Mouse (Mus musculus) heart, embryonic 10.5 days (tissue): ENCODE results near the gene Eif4e. TPM values are rescaled to one million over a fixed set of nuclear protein-coding genes. Genes with fewer than 3 reads are reported as not detected.
A peak's percentile ranks its signal among the peaks of the same experiment; 100 is the strongest.

Experiments used
- DNase-seq: peaks from one replicate; pipeline ENCODE4 v3.0.0-alpha.2; 2017; ENCODE audit warnings: low spot score
- H3K27ac ChIP-seq: fragments of 300-500 bp; sonication (generic); 2 replicates; pipeline ENCODE4 v1.5.1; 2016; ENCODE audit warnings: mild to moderate bottlenecking
- H3K27me3 ChIP-seq: fragments of 300-500 bp; sonication (generic); 2 replicates; pipeline ENCODE4 v1.6.1; 2016; ENCODE audit warnings: mild to moderate bottlenecking; ENCODE audit not compliant: poor library complexity, insufficient read depth, severe bottlenecking
- H3K36me3 ChIP-seq: fragments of 300-500 bp; sonication (generic); 2 replicates; pipeline ENCODE4 v1.6.1; 2016; ENCODE audit warnings: mild to moderate bottlenecking, moderate library complexity
- H3K4me1 ChIP-seq: fragments of 300-500 bp; sonication (generic); 2 replicates; pipeline ENCODE4 v1.6.1; 2016; ENCODE audit warnings: mild to moderate bottlenecking
- H3K4me3 ChIP-seq: fragments of 300-500 bp; sonication (generic); 2 replicates; pipeline ENCODE4 v1.5.1; 2016; ENCODE audit warnings: mild to moderate bottlenecking, moderate library complexity
- H3K9me3 ChIP-seq: fragments of 300-500 bp; sonication (generic); 2 replicates; pipeline ENCODE4 v1.6.1; 2016; ENCODE audit warnings: mild to moderate bottlenecking, moderate library complexity
- WGBS: fragments of 180-500 bp; shearing (Covaris S2); methylation state at CpG from one replicate; pipeline ENCODE4 v1.1.7; 2016; 5-methylcytosine and 5-hydroxymethylcytosine counted together
- polyA plus RNA-seq: library from polyadenylated mRNA; unstranded; fragments of >200 nt; fragmentation: Nextera tagmentation; extraction: Ambion mirVana; gene quantifications from 2 replicates; pipeline ENCODE4 v1.2.1, GENCODE M21; 2016

Gene Eif4e
- polyA plus RNA-seq, 1 experiment from 2014 or later: 419 TPM

DNA sequence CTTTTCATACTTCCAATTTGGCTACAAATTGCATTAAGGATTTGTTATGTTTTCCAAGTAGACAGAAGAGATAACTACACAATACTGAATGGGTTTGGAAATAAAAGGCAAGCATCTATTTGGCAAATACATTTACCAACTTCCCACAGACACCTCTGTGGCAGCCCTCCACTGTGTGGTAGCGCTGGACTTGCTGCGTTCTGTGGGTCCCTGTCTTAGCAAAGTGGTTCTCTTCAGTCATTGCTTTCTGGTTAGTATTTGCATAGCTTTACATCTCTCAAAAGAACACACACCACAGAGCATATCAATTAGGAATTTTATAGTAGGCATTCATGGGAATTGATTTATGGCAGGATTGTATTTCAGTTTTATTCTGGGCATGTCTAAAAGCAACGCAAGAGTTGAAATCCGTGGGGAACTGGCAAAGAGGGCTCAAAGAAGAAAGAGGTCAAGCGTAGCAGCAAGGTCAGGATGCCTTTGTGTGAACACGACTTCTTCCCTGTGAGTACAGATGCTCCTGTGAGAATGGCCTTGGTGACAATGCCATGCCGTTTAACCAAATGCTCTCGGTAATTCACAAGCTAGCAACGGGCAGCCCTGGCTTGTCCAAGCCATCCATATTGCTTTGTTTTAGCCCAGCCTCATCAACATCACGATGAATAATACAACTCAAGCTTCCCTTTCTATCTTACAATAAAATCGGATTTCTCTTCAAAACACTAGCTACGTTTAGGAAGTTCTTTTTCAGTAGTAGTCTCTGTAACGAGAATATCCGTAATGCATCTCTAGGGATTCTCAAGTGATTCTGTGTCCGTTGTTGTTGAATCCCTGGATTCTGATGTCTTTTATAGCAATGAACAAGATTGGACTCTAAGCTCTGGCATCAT, 25.9 kb upstream of the Eif4e start:
- peaks cover 5% of the 10 kb centered on the region; the same call in 1 of the 2 replicates for H3K4me1 ChIP-seq
- WGBS: 75% methylated on average over 15 of the region's 15 CpGs

DNA sequence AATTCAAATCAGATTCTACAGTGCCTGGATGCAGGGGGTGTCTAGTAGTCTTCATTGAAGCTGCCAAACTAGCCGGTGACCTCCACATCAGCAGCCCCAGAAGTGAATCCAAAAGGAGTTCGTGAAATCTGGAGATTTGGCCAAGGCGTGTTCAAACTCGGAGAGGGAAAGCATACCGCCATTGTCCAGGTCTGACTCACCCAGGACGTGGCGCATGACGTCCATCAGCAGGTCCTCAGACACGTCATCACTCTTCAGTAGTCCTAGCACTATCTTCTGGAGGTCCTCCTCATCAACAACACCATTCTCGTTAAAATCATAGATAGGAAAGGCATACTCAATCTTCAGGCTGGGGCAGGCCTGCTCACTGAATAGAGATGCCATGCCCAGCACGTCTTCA, 22.2 kb upstream of the Eif4e start:
- DNase-seq: peak; percentile 89
- Histone ChIP-seq H3K27ac (no peak overlapping the region), H3K36me3 (no peaks in the 10 kb centered on the region), H3K4me3 (no peak overlapping the region), H3K27me3 (peaks cover 15% of the 10 kb centered on the region), H3K9me3 (no peaks in the 10 kb centered on the region), H3K4me1 (peaks cover 5% of the 10 kb centered on the region; the same call in 1 of the 2 replicates)
- WGBS: 30% methylated on average over 11 of the region's 11 CpGs

More for the DNA sequence above, 25.9 kb upstream of the Eif4e start:
- no peaks in the 10 kb centered on the region for H3K36me3 ChIP-seq
- no peak overlapping the region for H3K27ac ChIP-seq
- H3K27me3 ChIP-seq: peaks cover 7% of the 10 kb centered on the region; the same call in 1 of the 2 replicates
- DNase-seq: no peak
- H3K9me3 ChIP-seq: no peaks in the 10 kb centered on the region
- H3K4me3 ChIP-seq: no peak overlapping the region

DNA sequence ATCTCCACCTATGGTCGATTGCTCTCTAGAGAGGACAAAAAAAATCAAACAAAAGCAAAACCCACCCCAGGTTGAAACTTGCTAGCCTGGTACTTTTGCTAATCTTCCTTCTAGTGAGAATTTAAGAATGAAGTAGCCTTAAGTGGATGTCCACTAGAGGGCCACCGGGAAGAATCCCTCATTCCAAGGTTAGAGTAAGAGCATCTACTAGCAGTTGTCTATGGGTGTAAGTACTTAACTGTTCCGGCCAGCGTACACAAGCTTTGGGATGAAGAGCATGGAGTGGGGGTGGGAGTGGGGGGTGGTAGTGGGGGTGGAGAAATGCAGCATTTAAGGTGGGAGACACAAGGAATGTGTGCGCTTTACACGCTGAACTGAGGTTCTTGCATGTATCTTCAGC, 19.2 kb upstream of the Eif4e start:
- H3K27me3 ChIP-seq: peaks cover 12% of the 10 kb centered on the region
- H3K4me1 ChIP-seq: peaks cover 5% of the 10 kb centered on the region; the same call in 1 of the 2 replicates
- 54% methylated on average over 6 of the region's 6 CpGs for WGBS
- H3K9me3 ChIP-seq: no peaks in the 10 kb centered on the region
- H3K27ac ChIP-seq: no peak overlapping the region
- DNase-seq: no peak
- H3K36me3 ChIP-seq: no peaks in the 10 kb centered on the region
- no peak overlapping the region for H3K4me3 ChIP-seq

DNA sequence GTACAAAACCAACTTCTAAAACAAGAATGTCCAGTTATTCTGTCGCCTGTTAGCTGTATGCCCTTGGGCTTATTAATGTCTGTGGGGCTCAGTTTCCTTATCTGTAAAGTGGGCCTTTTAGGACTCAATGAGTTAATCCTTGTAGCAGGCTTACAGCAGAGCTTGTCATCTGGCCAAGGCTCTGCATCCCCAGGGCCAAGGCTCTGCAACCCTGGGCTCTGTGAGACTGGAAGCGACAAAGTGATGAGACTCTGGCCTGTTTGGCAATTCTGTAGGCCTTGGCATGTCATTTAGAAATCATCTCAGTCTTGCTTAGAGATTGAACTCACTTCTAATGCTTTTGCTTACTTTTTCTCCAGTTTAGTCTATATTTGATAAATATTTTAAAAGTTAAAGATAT, 16.4 kb upstream of the Eif4e start:
- no peak overlapping the region for H3K27ac ChIP-seq
- H3K36me3 ChIP-seq: no peaks in the 10 kb centered on the region
- DNase-seq: no peak
- WGBS: 78% methylated on average over 2 of the region's 2 CpGs
- peaks cover 12% of the 10 kb centered on the region for H3K27me3 ChIP-seq
- no peaks in the 10 kb centered on the region for H3K4me1 ChIP-seq
- no peak overlapping the region for H3K4me3 ChIP-seq
- H3K9me3 ChIP-seq: no peaks in the 10 kb centered on the region

DNA sequence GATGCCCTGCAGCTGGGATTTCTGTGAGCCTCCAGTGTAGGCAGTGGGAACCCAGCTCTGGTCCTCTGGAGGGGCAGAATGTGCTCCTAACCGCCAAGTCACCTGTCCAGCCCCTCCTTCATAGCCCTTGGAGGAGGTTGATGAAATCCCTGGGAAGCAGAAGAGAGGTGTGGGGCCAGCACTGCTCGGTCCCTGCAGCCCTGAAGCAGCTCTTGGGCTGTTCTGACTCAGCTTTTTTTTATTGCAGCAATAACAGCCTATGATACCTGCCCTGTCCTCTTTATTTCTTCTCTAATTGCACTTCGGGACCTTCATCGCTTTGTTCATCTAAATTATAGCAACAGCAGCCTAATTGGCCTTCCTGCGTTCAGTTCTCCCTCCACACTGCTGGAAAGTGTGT, 15.5 kb upstream of the Eif4e start:
- Histone ChIP-seq H3K4me1 (no peaks in the 10 kb centered on the region), H3K36me3 (no peaks in the 10 kb centered on the region), H3K27me3 (peaks cover 4% of the 10 kb centered on the region), H3K4me3 (no peak overlapping the region), H3K9me3 (no peaks in the 10 kb centered on the region), H3K27ac (no peak overlapping the region)
- DNase-seq: peak; percentile 50
- 80% methylated on average over 5 of the region's 5 CpGs for WGBS

DNA sequence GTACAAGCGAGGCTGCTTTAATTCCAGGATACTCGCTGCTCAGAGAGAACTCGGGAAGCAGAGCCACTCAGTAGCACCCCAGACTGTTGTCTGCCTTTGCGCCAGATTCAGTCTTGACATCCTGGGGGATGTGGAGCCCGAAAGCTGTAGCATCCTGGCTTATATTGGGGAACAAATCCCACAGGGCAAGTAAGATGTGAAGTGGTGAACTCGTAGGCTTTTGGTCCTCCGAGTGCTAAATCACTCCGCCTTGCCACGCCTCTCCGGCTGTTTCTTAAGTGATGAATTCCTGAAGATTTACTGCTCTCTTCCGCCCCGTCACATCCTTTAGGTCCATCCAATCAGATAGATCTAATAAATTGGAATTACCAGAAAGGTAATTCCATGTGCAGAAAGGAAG, 12.7 kb upstream of the Eif4e start:
- 79% methylated on average over 12 of the region's 12 CpGs for WGBS
- Histone ChIP-seq H3K36me3 (no peaks in the 10 kb centered on the region), H3K4me1 (no peaks in the 10 kb centered on the region), H3K9me3 (no peaks in the 10 kb centered on the region), H3K4me3 (no peak overlapping the region), H3K27ac (no peak overlapping the region), H3K27me3 (no peaks in the 10 kb centered on the region)
- no peak for DNase-seq

DNA sequence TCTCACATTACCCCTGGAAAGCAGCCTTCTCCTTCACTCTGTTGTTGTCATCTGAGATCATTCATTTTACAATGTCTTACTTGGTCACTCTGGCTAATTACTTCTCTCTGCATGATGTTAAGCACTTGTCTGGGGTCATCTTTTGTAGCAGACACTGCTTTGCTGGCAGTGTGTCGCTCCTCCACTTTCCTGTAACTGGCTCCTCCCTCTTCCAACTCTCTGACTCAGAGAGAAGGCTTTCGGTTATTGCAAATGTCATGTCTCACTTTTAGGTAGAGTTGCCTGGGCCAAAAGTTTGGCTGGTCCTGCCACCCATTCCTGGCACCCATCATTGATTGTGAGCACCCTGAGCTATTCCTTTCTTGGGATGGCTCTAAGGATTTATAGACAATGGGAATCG, 11.2 kb upstream of the Eif4e start:
- no peak overlapping the region for H3K4me3 ChIP-seq
- WGBS: 65% methylated on average over 3 of the region's 3 CpGs
- peak; percentile 31 for DNase-seq
- H3K27ac ChIP-seq: no peak overlapping the region
- no peaks in the 10 kb centered on the region for H3K36me3 ChIP-seq
- H3K4me1 ChIP-seq: no peaks in the 10 kb centered on the region
- H3K9me3 ChIP-seq: no peaks in the 10 kb centered on the region
- H3K27me3 ChIP-seq: no peaks in the 10 kb centered on the region

DNA sequence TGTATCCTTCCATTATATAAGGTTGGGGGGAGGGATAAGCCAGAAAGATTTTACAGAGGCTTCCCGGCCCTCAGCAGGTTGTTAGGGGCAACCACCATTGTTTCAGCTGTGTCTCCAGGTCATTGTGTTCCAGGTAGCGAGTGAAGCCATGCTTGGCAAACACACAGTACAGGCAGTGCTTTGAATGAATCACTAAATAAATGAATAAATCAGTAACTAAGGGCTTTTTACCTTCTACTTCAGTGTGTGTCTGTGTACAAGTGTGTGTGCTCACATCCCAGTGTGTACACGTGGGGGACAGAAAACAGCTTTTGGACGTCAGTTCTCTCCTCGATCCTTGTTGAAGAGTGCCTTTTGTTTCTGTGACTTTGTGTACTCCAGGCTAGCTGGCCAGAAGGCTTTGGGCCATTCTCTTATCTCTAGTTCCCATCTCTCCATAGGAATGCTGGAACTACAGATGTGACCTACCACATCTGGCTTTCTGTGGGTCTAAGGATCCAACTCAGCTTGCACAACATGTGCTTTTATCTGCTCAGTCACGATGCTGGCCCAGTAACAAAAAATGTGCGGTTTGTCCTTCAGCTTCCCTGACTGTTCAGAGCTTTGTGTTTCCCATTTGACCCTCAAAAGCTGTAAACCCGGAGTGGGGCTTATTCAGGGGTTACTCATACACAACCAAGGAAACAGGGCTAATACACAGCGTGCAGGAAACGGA, 10.2 kb upstream of the Eif4e start:
- 66% methylated on average over 10 of the region's 10 CpGs for WGBS

DNA sequence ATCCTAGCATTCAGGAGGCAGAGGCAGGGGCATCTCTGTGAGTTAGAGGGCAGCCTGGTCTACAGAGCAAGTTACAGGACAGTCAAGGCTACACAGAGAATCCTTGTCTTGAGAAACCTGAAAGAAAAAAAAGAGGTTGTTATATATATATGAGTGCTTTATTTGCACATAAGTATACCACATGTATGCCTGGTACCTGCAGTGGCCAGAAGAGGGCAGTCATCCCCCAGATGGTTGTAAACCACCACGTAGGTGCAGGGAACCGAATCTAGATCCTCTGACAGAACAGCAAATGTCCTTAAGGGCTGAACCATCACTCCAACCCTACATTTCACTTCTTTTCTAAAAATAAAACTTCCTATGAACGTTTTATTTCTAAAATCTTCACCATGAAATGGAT, 8.1 kb upstream of the Eif4e start:
- Histone ChIP-seq H3K4me1 (no peaks in the 10 kb centered on the region), H3K4me3 (no peak overlapping the region), H3K9me3 (no peaks in the 10 kb centered on the region), H3K36me3 (no peaks in the 10 kb centered on the region), H3K27me3 (no peaks in the 10 kb centered on the region), H3K27ac (no peak overlapping the region)
- DNase-seq: peak; percentile 60
- 50% methylated on average over 3 of the region's 3 CpGs for WGBS

More for the DNA sequence above, 10.2 kb upstream of the Eif4e start:
- Histone ChIP-seq H3K4me3 (no peak overlapping the region), H3K4me1 (no peaks in the 10 kb centered on the region), H3K36me3 (no peaks in the 10 kb centered on the region), H3K27ac (no peak overlapping the region), H3K9me3 (no peaks in the 10 kb centered on the region), H3K27me3 (no peaks in the 10 kb centered on the region)
- DNase-seq: peak; percentile 39

DNA sequence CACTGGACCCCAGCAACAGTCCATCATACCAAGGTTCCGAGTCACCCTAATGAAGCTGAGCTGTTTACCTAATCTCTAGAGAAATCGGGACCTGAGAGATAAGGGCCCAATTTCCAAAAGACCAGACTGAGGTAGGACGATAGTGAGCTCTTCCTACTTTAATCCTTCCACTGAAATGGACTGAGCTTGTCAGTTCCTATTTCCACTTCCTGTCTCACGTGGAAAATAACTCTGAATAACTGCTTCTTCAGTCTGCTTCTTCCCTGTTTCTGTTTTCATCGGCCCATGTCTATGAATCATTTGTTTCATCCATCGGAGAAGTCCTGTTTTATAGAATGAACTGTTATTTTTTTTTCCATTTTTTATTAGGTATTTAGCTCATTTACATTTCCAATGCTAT, 6.8 kb upstream of the Eif4e start:
- H3K27ac ChIP-seq: no peak overlapping the region
- H3K4me1 ChIP-seq: no peaks in the 10 kb centered on the region
- DNase-seq: no peak
- H3K9me3 ChIP-seq: no peaks in the 10 kb centered on the region
- no peaks in the 10 kb centered on the region for H3K36me3 ChIP-seq
- no peak overlapping the region for H3K4me3 ChIP-seq
- 76% methylated on average over 6 of the region's 6 CpGs for WGBS
- H3K27me3 ChIP-seq: no peaks in the 10 kb centered on the region

DNA sequence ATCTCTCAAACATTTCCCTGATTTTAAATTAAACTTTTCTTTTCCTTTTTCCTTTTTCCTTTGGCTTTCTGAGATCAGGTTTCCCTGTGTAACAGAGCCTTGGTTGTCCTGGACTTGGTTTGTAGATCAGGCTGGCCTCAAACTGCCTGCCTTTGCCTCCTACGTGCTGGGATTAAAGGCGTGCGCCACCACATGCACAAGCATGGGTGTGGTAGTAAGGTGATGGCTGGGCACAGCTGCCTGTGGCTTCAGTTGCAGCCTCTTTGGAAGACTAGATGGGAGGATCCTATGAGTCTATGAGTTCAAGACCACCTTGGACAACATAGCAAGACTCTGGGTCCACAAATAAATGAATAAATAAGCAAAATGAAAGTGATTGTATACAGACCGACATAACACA, 2.0 kb upstream of the Eif4e start:
- no peak for DNase-seq
- no peaks in the 10 kb centered on the region for H3K27me3 ChIP-seq
- peaks cover 15% of the 10 kb centered on the region for H3K4me1 ChIP-seq
- no peaks in the 10 kb centered on the region for H3K9me3 ChIP-seq
- WGBS: 93% methylated on average over 4 of the region's 4 CpGs
- no peaks in the 10 kb centered on the region for H3K36me3 ChIP-seq
- no peak overlapping the region for H3K4me3 ChIP-seq
- no peak overlapping the region for H3K27ac ChIP-seq

DNA sequence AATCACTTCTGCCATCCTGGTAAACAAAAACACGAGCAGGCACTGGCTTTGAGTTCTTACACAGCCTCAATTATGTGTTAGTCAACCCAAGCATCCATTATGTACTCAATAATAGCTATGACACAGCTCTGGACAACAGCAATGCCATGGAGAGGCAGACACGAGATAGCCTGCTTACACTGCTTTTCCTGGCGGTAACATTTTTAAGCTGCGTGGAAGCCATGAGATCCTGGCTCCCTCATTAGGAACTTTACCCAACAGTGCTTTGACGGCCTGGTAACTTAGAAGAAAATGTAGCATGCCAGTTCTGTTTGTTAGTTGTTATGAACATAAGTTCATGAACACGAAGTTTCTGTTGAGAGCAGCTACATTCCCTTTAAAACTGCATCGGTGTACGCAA, 485 bp upstream of the Eif4e start:
- no peak for DNase-seq
- Histone ChIP-seq H3K27me3 (no peaks in the 10 kb centered on the region), H3K4me3 (peak overlapping the region; percentile 99), H3K4me1 (peaks cover 24% of the 10 kb centered on the region), H3K36me3 (no peaks in the 10 kb centered on the region), H3K27ac (no peak overlapping the region), H3K9me3 (no peaks in the 10 kb centered on the region)
- 49% methylated on average over 8 of the region's 8 CpGs for WGBS

DNA sequence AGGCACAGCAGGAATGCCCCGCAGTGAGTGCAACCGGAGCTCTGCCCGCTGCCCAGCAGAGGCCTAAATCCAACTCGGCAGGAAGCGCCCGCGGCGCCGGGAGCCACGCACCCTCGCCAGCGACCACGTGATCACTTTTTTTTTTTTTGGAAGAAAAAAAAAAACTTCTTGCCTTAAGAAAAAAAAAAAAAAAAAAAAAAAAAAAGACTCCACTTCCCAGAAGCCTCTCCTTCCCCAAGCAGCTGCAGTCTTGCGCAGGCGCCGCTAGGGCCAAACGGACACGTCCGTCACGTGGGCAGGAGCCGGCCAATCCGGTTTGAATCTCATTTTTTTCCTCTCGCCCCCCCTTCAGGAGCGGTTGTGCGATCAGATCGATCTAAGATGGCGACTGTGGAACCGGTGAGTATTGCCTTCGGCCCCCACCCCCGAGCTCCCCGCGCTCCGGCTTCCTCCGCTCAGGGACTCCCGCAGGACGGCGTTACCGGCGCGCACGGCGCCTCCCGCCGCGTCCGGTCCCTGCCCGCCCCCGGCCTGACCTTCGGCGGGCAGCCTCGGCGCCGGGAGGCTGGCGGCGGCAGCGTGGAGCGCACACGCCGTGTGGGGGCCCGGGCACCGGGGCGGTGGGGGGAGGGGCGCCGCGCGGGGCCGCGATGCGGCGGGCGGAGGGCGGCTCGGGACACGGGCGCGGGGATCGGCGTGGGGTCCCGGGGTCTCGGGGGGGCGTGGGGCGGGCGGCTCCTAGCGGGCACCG, 1.1 kb downstream of the Eif4e start:
- peak; percentile 99 for DNase-seq
- Histone ChIP-seq H3K4me3 (peak overlapping the region; percentile 99), H3K4me1 (peaks cover 34% of the 10 kb centered on the region), H3K9me3 (no peaks in the 10 kb centered on the region), H3K27ac (peak overlapping the region; percentile 100), H3K36me3 (no peaks in the 10 kb centered on the region), H3K27me3 (no peaks in the 10 kb centered on the region)
- under 1% methylated on average over 85 of the region's 85 CpGs for WGBS
